Mouse (Mus musculus) lung, postnatal 0 days (tissue): ENCODE results near the gene Stx16. TPM values are rescaled to one million over a fixed set of nuclear protein-coding genes. Genes with fewer than 3 reads are reported as not detected.

Experiments
- ATAC-seq: fragments of 200-750 bp; cut with Nextera tagmentation; 2 replicates; pipeline ENCODE4 v1.8.0; 2017; ENCODE audit warnings: moderate library complexity
- DNase-seq: peaks from one replicate; pipeline ENCODE4 v3.0.0-alpha.2; 2016; ENCODE audit warnings: low spot score
- H3K27ac ChIP-seq: fragments of 300-500 bp; sonication (generic); 2 replicates; pipeline ENCODE4 v1.5.1; 2014; ENCODE audit warnings: antibody characterized with exemption, mild to moderate bottlenecking, low read length, mixed read lengths
- H3K27me3 ChIP-seq: fragments of 300-500 bp; sonication (generic); replicated peaks from 2 replicates; pipeline ENCODE4 v1.6.1; 2014; ENCODE audit warnings: low read length, mixed read lengths; ENCODE audit not compliant: insufficient read depth
- H3K36me3 ChIP-seq: fragments of 300-500 bp; sonication (generic); 2 replicates; pipeline ENCODE4 v1.6.1; 2014; ENCODE audit warnings: low read length, mixed read lengths; ENCODE audit not compliant: insufficient read depth
- H3K4me1 ChIP-seq: fragments of 300-500 bp; sonication (generic); 2 replicates; pipeline ENCODE4 v1.6.1; 2014; ENCODE audit warnings: antibody characterized with exemption, low read depth, low read length, mixed read lengths; ENCODE audit not compliant: insufficient read depth
- H3K4me2 ChIP-seq: fragments of 300-500 bp; sonication (generic); replicated peaks from 2 replicates; pipeline ENCODE4 v1.6.1; 2014; ENCODE audit warnings: low read depth, mild to moderate bottlenecking, low read length, moderate library complexity, mixed read lengths
- H3K4me3 ChIP-seq: fragments of 300-500 bp; sonication (generic); 2 replicates; pipeline ENCODE4 v1.5.1; 2014; ENCODE audit warnings: low read depth, low read length
- H3K9ac ChIP-seq: fragments of 300-500 bp; sonication (generic); replicated peaks from 2 replicates; pipeline ENCODE4 v1.6.1; 2014; ENCODE audit warnings: low read depth, mild to moderate bottlenecking
- H3K9me3 ChIP-seq: fragments of 300-500 bp; sonication (generic); 2 replicates; pipeline ENCODE4 v1.6.1; 2016; ENCODE audit warnings: low read length, mixed read lengths
- CTCF ChIP-seq: IDR thresholded peaks from 2 replicates; pipeline ENCODE4 v1.5.1; 2016; ENCODE audit warnings: antibody characterized with exemption, mild to moderate bottlenecking
- EP300 ChIP-seq: IDR thresholded peaks from 2 replicates; pipeline ENCODE4 v1.6.1; 2016; ENCODE audit warnings: antibody characterized with exemption, mild to moderate bottlenecking, control low read depth
- WGBS: fragments of 180-500 bp; shearing (Covaris S2); extraction: QIAGEN DNeasy Blood & Tissue Kit; methylation state at CpG from one replicate; pipeline ENCODE4 v1.1.7; 2014; 5-methylcytosine and 5-hydroxymethylcytosine counted together
- polyA plus RNA-seq: library from polyadenylated mRNA; unstranded; fragments of >200 nt; fragmentation: Nextera tagmentation; extraction: Ambion mirVana; gene quantifications from 2 replicates; pipeline ENCODE4 v1.2.1, GENCODE M21; 2015

The Stx16 gene
- polyA plus RNA-seq, 1 experiment from 2014 or later, result 5.2 TPM

GRCm38 (mm10) chr2:174082380-174082918 is 6.3 kb downstream of the Stx16 start:
- 42% methylated on average over 3 of the region's 3 CpGs for WGBS
- ATAC-seq, result no peak
- 0 out of 2 replicates have a peak overlapping the region, but pooled peaks have one; percentile 12 for H3K9ac ChIP-seq
- no peak overlapping the region for H3K4me2 ChIP-seq
- peaks cover 6% of the 10 kb centered on the region; the same call in 1 of the 2 replicates for H3K4me1 ChIP-seq
- H3K9me3 ChIP-seq, result no peaks in the 10 kb centered on the region
- TF ChIP-seq CTCF, result no peak
- no peak for TF ChIP-seq EP300
- no peaks in the 10 kb centered on the region for H3K27me3 ChIP-seq
- H3K36me3 ChIP-seq, result no peaks in the 10 kb centered on the region
- H3K4me3 ChIP-seq, result no peak overlapping the region
- DNase-seq, result no peak
- H3K27ac ChIP-seq, result no peak overlapping the region

DNA sequence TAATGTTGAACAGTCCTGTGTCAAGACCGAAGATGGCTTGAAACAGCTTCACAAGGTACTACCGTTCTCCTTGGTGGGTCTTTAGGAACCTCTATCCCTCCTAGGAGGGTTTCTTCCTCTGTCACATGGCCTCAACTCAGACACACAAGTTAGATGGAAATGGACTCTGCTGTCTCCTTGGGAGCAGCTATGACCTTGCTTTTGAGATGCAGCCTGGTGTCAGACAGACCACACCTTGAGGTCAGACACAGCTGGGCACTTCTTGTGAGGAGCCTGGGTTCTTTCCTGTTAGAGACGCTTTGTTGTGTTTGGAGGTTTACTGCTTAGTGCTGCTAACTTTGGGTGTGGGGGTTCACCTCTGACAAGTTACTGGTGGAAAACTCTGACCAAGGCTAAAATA is 19.0 kb downstream of the Stx16 start:
- H3K36me3 ChIP-seq, result peaks cover 12% of the 10 kb centered on the region
- H3K9ac ChIP-seq, result no peak overlapping the region
- 90% methylated on average over 3 of the region's 3 CpGs for WGBS
- no peak overlapping the region for H3K27ac ChIP-seq
- H3K4me3 ChIP-seq, result no peak overlapping the region
- no peaks in the 10 kb centered on the region for H3K27me3 ChIP-seq
- DNase-seq (no peak), ATAC-seq (no peak)
- no peaks in the 10 kb centered on the region for H3K4me1 ChIP-seq
- H3K4me2 ChIP-seq, result no peak overlapping the region
- no peak for TF ChIP-seq EP300
- TF ChIP-seq CTCF, result no peak
- H3K9me3 ChIP-seq, result no peaks in the 10 kb centered on the region

GRCm38 (mm10) chr2:174102399-174102798 is 26.3 kb downstream of the Stx16 start:
- Histone ChIP-seq H3K27ac (no peak overlapping the region), H3K4me3 (no peak overlapping the region), H3K36me3 (0 out of 2 replicates have a peak, but pooled peaks cover 4% of the 10 kb centered on the region), H3K4me1 (no peaks in the 10 kb centered on the region), H3K27me3 (no peaks in the 10 kb centered on the region), H3K9me3 (no peaks in the 10 kb centered on the region), H3K9ac (no peak overlapping the region), H3K4me2 (no peak overlapping the region)
- no peak for ATAC-seq
- no peak for DNase-seq
- 79% methylated on average over 7 of the region's 7 CpGs for WGBS
- TF ChIP-seq CTCF, result no peak

- H3K4me3 ChIP-seq, result no peak overlapping the region
- no peaks in the 10 kb centered on the region for H3K36me3 ChIP-seq
- H3K4me2 ChIP-seq, result no peak overlapping the region
- ATAC-seq (no peak), DNase-seq (no peak)
- TF ChIP-seq CTCF (no peak), EP300 (no peak)
- no peaks in the 10 kb centered on the region for H3K27me3 ChIP-seq
- no peak overlapping the region for H3K27ac ChIP-seq
- no peaks in the 10 kb centered on the region for H3K9me3 ChIP-seq
- no peaks in the 10 kb centered on the region for H3K4me1 ChIP-seq
- H3K9ac ChIP-seq, result no peak overlapping the region
- WGBS, result 60% methylated on average over 4 of the region's 4 CpGs
These were observed 27.4 kb downstream of the Stx16 start for GRCm38 (mm10) chr2:174103527-174103926.

DNA sequence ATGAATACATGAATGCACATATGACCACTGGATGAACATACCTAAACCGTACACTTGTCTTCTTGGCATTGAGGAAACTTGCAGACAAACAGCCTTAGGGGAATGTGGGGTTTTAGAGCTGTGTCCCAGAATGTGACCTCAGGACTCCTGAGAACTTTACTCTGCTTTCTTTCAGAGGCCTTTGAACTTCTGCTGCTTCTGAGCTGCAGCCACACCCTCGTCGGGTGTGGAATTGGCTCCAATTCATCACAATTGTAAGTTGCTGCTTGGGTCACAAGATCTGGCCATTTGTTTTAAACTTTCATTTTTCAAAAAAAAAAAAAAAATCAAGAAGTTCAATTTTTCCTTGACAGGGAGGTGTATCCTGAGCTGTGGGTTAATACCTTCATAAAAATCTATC is 31.3 kb downstream of the Stx16 start:
- Histone ChIP-seq H3K27me3 (no peaks in the 10 kb centered on the region), H3K9ac (no peak overlapping the region), H3K4me1 (peaks cover 11% of the 10 kb centered on the region), H3K36me3 (no peaks in the 10 kb centered on the region), H3K4me3 (no peak overlapping the region), H3K4me2 (no peak overlapping the region), H3K9me3 (no peaks in the 10 kb centered on the region), H3K27ac (no peak overlapping the region)
- WGBS, result 81% methylated on average over 3 of the region's 3 CpGs
- TF ChIP-seq CTCF, result no peak
- TF ChIP-seq EP300, result no peak
- no peak for DNase-seq
- no peak for ATAC-seq

DNA sequence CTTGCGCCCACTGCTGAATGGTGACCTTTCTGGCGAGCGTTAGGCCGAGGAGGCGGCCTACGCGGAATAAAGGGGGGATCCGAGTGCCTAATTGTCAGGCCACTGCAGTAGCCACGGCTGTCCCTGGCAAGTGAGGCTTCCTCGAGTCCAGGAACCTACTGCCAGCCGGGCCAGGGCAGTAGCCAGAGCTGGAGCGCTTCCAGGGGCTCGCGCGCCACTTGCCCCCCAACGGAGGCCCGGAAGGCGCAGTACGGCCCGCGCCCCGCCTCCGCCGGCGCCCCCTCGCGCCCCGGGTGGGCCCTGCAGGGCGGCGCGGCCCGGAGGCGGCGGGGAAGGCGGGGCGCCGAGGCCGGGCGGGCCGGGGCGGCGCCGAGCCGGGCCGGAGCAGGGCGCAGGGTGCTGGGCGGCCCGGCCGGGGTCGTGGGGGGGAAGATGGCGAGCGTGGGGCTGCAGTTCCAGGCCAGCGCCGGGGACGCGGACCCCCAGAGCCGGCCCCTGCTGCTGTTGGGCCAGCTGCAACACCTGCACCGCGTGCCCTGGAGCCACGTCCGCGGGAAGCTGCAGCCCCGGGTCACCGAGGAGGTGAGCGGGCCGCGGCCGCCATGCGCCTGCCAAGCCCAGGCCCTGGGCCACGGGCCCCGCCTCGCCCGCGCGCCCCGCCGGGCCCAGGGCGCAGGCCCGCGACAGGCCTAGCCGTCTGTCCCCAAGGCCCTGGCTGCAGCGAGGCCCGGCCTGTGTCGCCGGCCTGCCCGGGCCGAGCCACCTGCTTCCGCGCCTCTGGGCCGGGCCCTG is 34.1 kb downstream of the Stx16 start, which contains the start of gene Npepl1:
TSS of gene Npepl1 (plus strand) at position 359 of the 792 bp plus-strand sequence.
- Histone ChIP-seq H3K4me3 (peak within 1 kb of the TSS; percentile 62), H3K27me3 (no peaks in the 10 kb centered on the region), H3K36me3 (peaks cover 6% of the 10 kb centered on the region; the same call in 1 of the 2 replicates), H3K4me1 (peaks cover 11% of the 10 kb centered on the region), H3K9ac (peak within 1 kb of the TSS; percentile 76), H3K27ac (peak within 1 kb of the TSS; percentile 66), H3K9me3 (no peaks in the 10 kb centered on the region), H3K4me2 (peak within 1 kb of the TSS; percentile 85)
- TF ChIP-seq EP300 (no peak), CTCF (peak; percentile 51)
- ATAC-seq (peak; percentile 97), DNase-seq (peak; percentile 74)
- WGBS, result 2% methylated on average over 42 of the region's 90 CpGs
